Mouse (Mus musculus) embryonic stem cell, embryonic (primary cell): Measurements from ENCODE around the gene Srpx.

ENCODE experiments used
- CTCF ChIA-PET, 4 experiments: fragments of 300-600 bp in 2 of 4; fragments of 350-600 bp in 2 of 4; sonication (Branson Sonifier 250); formaldehyde crosslinking; loops; one replicate each; lab custom pipeline; 2022; ENCODE audit warnings: inconsistent platforms in 2 of 4; lab: Charles Lee
- POLR2A ChIA-PET, 4 experiments: fragments of 300-600 bp in 2 of 4; fragments of 350-600 bp in 2 of 4; sonication (Branson Sonifier 250); formaldehyde crosslinking; loops; one replicate each; lab custom pipeline; 2022; ENCODE audit warnings: antibody characterized with exemption in 4 of 4, inconsistent platforms in 1 of 4; lab: Charles Lee

Srpx gene

DNA sequence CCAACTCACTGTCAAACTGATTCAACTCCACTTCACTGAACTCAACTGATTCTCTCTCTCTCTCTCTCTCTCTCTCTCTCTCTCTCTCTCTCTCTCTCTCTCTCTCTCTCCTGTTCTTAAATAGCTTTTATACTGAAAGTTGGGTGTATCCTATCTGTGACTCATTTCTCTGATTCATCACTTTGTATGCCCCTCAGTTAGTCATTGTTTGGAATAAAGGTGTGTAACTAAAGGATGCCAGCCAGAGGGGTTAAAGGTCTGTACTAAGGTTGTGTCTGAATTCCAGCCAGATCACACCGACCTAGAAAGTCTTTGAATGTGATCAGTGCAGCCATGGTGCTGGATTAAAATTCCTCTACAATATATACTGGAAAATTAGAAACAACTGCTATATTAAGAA lies 116.8 kb downstream of the Srpx start:
- CTCF ChIA-PET, result no interaction called here
- POLR2A ChIA-PET, result no interaction called here
